Mouse (Mus musculus): ENCODE results near the gene Gli3.

The Gli3 gene

DNA sequence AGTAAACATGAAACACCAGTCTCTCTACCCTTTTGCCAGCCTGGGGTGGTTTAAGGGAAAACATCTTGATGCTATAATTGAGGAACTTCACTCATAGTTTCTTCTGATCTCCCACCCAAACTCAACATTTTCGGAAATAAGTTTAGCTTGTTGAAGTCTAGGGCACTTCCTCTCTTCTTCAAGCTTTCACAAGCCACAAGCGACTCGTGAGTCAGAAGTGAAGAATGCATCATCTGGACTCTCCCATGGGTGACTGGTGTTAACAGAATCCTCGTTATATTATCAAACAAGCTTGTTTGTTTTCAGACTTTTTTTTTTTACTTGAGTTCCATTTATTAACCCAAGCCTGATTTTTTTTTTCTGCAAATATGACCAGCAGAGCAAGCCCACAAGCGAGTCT, 197.5 kb downstream of the Gli3 start:
- DNase-seq (ENCODE audit: low spot score in 2 of 2), result no peak

DNA sequence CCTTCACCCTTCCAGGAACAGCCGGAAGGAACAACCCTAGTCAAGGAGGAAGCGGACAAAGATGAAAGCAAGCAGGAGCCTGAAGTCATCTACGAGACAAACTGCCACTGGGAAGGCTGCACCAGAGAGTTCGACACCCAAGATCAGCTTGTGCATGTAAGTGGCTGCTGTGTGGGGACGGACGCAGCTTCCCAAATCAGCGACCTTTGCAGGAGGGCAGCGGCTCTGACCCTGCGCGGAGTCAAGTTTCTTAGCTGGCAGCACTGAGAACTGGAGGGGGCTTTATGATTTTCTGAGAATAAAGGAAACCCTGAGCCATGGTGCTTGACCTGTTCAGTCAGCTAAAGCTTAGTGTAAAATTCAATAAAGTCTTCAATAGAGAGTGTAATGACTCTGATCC, 199.3 kb downstream of the Gli3 start:
- DNase-seq (ENCODE audit: low spot score in 2 of 2), result no peak

DNA sequence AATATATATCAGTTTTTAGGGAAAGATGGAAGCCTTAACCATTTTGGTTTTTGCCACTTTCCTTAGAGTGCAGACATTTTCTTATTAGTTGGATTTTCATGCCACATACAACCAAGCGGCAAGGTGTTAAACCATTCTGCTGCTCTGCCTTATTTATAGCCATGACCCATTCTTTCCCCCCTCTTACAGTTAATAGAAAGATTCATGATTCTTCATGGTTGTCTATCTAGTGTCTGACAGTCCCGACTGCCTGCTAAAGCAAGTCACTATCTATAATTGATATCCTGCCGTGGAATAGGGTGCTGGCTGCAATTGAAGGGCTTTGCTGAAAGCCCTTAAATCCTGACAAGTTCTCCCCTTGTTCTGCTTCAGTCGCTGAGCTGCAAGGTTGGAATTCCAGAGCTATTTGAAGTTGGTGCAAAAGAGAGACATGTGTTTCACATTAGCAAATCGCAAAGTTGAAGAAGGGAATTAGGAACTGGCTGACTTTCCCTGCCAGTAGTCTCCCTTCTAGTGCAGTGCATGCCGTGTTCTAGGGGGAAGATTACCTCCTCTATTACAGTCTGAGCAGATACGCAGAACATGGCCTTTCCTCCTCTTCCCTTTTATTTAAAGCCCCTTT, 201.7 kb downstream of the Gli3 start:
- DNase-seq (ENCODE audit: low spot score in 2 of 2), result no peak

DNA sequence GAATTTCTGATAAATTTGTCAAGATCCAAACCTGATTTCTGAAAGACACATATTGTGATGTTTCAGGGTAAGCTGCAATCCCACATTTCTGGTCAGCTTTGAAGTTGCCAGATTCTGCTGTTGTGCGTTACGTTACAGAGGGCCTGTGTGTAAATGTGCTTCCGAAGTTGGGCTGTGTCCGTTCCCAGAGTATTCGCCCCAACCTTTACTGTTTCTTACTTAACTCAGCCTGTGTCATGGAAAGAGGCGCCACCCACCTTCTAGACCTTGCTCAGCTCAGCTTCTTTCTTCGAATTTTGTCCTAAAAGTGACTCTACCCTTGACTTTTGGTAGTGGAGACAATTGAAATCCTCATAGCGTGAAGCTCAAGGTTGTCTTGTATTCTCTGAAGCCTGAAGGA, 202.5 kb downstream of the Gli3 start:
- DNase-seq (ENCODE audit: low spot score in 2 of 2), result no peak

DNA sequence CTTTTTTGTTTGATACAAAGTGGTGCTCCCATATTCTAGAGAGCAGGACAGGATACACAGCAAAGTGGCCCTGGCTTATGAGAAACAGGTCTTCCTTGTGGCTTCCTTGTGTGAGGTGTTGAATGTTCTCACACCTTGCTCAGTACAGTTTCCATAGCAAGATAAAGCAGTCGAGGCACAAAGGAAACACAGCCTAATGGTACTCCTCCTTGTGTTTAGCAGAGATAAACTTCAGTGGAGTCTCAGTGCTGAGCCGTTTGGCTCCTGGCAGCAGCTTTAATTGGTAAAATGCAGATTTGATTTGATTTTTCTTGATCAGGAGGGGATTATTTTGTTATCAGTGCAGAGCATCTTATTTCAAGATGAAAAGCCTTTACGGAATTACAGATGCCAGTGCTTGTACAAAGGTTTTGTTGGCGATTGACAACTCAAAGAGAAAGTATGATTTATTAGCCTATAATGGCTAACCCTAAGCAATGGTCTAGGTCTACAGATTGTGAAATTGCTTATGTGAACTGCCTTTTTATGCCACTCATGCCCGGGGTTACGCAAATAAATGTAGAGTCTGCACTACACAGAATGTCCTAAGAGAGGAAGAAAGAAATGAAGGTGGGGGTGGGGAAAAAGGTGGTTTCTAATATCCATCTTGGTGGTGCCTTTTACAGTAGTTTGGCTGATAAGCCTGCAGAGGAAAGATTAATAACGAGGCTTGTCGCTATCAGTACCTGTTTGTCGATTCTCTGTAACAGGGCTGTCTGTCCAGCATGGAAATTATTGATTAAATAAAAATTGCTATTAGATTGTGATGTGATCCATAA, 207.3 kb downstream of the Gli3 start:
- no peak for DNase-seq (ENCODE audit: low spot score in 2 of 2)

DNA sequence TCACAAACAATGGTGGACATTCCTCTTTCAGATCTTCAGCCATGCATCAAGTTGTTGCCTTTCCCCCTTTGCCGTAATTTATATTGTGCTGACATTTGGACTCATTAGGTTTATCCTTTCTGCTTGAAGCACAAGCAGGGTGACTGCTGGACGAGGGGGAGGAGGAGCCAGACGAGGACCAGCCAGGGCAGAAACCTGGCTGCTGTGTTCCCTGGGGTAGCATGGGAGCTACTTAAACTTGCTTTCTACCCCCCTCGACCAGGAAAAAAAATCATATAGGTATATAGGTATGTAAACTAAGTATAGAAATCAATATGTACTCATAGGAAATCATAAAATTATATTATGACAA, 207.9 kb downstream of the Gli3 start:
- no peak for DNase-seq (ENCODE audit: low spot score in 2 of 2)

DNA sequence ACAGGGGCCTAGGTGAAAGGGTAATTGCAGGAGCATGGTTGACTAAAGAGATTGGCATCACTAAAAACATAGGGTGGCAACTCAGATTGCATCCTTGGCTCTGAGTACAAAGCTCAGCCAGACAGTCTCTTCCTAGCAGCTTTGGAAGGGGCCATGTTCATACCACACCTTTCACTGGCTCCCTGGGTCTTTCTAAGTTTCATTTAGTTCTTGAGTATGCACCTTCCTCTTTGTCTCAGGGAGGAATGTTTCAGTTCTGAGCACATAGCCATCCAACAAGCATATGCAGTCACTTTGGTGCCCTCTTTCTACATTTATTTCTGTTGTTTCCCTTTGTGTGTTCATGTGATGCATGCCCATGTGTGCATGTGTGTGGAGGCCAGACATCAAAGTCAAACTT, 212.4 kb downstream of the Gli3 start:
- DNase-seq (ENCODE audit: low spot score in 2 of 2), result no peak

DNA sequence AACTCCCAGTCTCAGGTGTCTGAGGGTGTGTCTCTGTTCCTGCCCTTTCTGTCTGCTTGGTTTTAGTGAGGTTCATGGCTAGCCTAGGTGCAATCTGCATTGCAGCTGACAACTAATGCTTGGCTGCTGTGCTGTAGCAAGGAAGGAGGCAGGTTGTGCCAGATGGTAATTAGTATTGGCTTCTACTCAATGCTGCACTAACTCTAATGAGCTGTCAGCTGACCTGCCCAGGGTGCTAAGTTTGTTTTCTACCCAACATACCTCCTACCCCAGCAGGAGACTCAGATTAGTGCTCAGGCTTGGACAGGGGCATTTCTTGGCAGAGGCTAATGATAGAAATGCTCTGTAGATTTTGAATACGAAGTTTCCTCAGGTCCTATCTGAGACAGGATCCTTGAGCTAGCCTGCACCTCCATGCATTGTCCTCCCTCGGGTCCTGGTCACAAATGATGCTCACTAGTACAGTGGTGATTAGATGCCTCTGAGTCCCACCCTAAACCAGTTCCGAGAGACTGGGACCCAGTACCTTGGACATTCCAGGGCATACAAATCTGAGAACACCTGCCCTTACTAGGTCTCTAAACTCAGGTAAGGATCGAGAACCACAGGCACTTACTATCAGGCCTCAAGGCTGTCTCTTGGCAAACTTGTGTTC, 214.2 kb downstream of the Gli3 start:
- DNase-seq (ENCODE audit: low spot score in 2 of 2), result no peak

DNA sequence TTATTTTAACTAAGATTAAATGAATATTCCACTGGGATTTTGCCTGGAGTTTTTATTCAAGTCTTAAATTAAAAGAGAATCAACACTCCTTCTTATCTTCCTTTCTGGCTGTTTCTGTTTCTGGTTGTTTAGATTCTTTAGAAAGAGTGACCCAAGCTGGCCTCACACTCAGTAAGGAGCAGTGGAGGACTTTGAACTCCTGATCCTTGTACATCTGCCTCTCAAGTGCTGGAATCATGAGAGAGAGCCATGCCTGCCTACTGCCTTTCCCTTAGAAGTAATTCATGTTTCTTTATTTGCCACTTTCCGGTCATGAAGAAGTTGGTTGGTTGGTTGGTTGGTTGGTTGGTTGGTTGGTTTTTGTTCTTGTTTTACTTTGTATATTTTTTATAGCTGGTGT, 218.5 kb downstream of the Gli3 start:
- DNase-seq (ENCODE audit: low spot score in 2 of 2), result no peak

DNA sequence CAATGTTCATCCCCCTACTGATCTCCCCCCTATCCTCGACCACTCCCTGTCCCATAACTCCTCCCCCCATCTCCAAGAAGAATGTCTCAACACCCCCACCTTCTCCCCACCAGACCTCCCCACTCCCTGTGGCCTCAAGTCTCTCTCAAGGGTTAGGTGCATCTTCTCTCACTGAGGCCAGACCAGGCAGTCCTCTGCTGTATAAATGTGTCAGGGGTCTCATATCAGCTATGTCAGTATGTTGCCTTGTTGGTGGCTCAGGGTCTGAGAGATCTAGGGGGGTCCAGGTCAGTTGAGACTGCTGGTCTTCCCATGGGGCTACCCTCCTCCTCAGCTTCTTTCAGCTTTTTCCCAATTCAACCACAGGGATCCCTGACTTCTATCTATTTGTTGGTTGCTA, 220.0 kb downstream of the Gli3 start:
- no peak for DNase-seq (ENCODE audit: low spot score in 2 of 2)

DNA sequence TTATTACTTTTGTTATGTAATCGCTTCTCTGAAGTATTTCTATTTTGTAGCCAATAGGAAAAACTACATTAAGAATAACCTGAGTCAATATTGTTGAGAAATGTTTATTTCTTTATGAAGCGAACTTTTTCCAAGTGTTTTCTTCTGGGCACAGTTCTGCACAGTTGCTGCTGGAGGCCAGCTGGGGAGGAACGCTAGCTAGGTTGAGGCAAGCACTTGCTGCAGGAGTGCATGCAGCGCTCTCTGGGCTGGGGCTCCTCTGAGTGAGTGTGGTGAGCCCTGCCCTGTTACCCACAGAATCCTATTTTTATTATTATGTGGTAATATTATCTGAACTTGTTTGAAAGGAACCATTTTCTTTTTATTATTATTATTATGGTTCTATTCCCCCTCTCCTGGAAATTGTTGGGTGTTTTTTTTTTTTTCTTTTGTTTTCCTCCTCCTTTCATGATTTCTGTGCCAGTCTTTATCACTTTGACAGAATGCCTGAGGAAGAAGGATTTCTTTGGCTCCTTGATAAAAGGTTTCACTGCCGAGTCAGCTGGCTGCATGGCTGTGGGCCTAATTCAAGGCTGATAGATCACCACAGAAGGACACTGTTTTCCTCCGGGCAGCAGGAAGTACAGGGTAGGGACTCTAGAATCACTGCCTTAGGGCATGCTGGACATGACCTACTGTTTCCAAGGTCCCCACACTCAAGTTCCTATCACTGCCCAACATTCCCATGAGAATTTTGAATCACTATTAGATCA, 225.2 kb downstream of the Gli3 start:
- DNase-seq (ENCODE audit: low spot score in 2 of 2), result no peak

DNA sequence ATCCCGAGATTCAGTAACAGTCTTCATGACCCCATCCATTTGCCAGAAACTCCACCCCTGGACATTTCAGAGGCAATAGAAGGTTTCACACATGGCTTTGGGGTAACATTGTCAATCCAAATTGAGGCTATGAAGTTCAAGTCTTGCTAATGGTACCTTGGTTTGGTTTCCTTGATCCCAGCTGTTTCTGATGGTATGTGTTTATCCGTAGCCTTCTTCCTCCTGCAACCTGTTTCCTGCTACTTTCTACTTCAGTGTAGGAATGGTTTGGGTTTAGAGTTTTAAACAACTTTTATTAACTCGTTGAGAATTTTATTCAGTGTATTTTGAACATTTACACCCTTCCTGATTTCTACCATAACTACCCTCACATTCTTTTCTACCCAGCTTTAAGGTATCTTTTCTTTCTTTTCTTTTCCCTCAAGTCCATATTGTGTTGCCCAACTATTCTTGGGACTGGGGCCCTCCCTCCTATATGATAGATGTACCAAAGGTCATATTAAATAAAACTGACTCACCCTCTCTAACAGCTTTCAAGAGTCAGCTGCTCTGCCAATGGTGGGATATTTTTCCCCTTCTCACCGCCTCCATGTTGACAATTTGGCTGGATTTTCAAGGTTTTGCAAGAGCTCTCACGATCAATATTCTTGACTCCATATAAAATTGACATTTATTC, 225.9 kb downstream of the Gli3 start:
- DNase-seq (ENCODE audit: low spot score in 2 of 2), result no peak

DNA sequence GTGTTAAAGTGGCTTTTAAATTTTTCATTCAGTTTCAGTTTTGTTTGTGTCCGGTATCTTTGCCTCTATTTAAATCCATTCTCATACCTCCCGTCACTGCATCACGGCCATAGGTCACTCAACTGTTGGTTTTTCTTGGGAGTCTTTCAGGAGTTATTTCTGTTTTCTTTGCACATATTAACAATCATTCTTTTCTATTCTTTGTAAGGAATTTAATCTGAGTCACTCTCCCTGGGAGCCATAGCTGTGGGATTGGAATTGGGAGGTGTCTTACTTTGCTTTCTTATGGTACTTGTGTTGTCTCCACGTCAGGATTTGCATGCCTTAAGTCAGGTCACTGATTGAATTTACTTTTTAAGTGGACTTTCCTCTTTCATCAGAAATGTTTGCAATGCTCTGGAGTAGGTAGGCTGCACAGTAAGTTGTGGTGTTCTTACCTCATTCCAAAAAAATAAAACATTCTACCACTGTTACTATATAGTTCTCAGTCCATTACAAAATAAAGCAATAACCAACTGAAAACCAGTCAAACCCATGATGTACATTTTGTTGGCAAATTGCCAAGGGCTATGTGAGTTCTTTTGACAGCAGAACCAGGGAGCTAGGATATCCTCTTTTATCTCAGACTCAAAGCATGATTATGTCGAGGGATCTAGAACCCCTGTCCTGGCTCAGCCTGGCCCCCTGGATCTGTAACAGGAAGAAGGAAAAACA, 228.9 kb downstream of the Gli3 start:
- DNase-seq (ENCODE audit: low spot score in 2 of 2), result no peak

DNA sequence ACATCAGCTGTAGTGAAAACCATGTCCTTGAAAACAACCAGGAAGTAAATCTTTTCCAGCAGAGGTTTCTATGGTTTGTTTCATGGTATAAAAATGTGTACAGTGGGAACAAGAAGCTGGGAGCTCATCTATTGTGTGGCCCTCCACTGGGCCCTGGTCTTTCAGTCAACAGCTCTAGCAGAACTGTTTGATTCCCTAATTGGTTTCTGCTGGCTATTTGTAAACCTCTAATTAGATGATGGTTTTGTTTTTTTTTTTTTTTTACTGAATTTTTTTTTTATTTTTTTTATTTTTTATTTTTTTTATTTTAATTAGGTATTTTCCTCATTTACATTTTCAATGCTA, 229.4 kb downstream of the Gli3 start:
- DNase-seq (ENCODE audit: low spot score in 2 of 2), result no peak

DNA sequence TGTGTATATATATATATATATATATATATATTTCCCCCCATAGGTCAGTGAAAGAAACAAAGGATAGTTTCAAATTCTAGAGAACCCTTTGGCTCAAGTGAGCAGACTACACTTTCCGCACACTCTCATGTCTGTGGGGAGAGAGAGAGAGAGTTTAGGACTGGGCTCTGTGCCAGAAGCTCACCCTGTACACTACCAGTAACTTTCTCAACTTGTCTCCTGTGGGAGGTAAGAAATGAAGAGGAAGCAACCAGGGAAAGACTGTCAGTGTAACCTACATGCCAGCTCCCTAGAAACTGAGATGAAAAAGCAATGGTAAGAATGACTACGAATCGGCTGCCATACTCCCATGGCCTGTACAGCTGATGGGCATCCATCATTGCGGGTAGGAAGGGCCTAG, 235.2 kb downstream of the Gli3 start:
- DNase-seq (ENCODE audit: low spot score in 2 of 2), result no peak

DNA sequence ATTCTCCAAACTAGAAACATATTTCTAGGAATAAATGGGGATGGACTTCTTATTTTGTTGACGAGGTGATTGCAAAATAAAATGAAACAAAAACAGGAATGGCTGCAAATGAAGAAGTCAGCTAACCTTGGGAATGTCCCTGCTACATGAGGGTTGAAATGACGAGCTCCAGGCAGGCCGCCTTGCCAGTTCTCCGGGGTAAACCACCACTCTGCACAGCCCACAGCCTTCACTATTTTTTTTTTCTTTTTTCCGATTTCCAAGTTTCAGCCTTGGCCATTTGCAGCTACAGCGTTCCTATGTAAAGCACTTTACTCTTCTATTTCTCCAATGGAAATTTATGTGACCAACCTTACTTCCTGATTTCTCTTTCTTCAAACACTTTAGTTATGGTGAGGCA, 236.1 kb downstream of the Gli3 start:
- no peak for DNase-seq (ENCODE audit: low spot score in 2 of 2)

DNA sequence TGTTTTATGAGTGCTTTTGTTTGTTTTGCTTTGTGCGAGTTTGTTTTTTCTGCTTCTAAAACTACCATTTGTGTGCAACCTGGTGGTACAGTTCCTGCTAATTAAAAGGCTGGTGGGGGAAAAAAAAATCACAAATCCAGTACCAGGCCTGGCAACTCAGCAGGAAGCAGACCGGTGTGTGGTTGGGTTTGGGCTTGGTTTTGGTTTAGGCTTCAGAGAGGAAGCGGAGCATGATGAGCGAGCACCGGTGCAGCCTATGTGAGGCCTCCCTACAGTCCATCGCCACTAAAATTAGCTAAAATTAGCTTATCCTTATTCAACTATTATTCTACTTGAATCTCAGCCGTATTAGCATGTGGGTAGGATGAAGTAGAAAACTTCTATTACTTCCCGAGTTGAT, 241.6 kb downstream of the Gli3 start:
- no peak for DNase-seq (ENCODE audit: low spot score in 2 of 2)

DNA sequence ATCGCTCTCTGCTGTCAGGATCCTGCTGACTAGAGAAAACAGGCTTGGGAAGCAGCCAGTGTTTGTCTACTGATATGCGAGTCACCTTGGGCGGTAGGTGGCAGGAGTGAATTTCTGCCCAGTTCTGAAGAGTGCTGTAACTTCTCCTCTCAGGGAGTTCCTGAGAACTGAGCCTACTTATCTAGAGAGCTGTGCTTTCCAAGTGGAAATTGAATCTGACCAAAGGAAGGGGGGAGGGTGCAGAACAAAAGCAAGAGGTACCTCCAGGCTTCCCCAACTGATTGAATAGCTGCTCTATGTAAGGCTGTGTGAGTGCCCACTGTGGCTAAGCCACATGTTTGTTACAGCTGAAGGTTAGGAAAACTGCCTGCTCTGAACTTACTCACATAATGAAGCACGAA, 244.4 kb downstream of the Gli3 start:
- DNase-seq (ENCODE audit: low spot score in 2 of 2), result no peak

DNA sequence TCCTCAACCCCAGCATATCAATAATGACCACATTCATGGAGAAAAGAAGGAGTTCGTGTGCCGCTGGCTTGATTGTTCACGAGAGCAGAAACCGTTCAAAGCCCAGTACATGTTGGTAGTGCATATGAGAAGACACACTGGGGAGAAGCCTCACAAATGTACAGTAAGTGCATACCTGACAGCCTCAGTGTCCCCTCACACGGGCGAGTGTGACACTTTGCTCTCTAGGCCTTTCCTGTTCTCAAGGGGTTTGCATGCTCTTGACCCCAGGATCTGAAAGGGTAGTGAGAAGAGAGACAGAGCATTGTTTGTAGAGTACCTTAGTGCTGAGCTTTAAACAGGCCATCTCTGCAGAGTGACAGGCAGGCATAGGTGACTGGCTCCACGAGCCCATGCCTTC, 250.5 kb downstream of the Gli3 start:
- DNase-seq (ENCODE audit: low spot score in 2 of 2), result no peak

DNA sequence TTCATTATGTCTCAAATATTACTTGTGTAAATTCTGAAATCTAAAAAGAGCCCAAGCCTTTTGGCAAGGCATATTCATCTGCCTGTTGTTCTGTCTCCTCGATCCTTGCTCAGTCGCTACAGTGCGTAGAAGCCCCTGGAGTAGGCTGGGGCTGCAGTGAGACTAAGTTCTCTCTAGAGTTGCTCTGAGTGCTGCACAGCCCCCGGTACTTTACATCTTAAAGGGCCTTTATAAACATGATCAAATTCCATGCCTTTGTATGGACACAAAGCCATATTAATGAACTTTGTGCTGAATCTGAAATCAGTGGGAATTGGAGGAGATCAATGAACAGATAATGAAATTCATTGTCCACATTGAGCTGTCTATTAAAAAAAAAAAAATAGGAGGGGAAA, 251.3 kb downstream of the Gli3 start:
- DNase-seq (ENCODE audit: low spot score in 2 of 2), result no peak

DNA sequence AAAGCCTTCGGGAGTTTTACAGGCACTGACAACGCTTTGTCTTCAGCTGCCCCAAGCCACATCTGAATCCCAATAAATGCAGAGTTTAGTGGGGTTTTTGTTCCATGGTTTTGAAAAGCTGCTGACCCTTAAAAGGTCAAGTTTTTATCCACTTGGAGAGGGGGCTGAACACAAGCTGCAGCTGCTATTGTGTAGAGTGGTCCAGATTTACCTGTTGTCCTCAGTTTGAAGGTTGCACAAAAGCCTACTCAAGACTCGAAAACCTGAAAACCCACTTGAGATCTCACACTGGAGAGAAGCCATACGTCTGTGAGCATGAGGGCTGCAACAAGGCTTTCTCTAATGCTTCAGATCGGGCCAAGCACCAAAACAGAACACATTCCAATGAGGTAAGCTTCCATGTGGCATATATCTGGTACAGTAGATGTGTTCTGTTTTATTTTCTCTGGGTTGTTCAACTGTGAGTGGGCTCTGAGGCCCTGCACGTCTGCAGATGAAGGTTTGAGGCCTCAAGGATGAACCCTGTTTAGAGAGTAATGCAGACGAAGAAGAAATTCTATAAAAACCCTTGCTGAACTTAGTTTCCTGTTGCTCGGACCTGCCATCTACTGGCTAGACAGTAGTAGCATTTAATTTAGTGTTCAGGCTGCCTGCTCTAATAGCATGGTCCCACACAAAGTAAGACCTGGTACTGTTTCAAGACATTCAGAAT, 251.8 kb downstream of the Gli3 start:
- no peak for DNase-seq (ENCODE audit: low spot score in 2 of 2)

Data from spleen, postnatal 10 days (tissue).